Mouse (Mus musculus) limb, embryonic 14.5 days (tissue): ENCODE measurements around the gene Fam193b. TPM values are rescaled to one million over a fixed set of nuclear protein-coding genes. Genes with fewer than 3 reads are reported as not detected.

ENCODE experiments used
- ATAC-seq: fragments of 200-750 bp; cut with Nextera tagmentation; 2 replicates; pipeline ENCODE4 v1.8.0; 2017; ENCODE audit warnings: low read depth, moderate number of reproducible peaks, moderate TSS enrichment; ENCODE audit not compliant: low FRiP score
- DNase-seq: peaks from one replicate; pipeline ENCODE4 v3.0.0-alpha.2; 2015; ENCODE audit warnings: low spot score
- H3K27ac ChIP-seq: fragments of 300-500 bp; sonication (generic); replicated peaks from 2 replicates; pipeline ENCODE4 v1.5.1; 2014; ENCODE audit warnings: low read depth, mild to moderate bottlenecking, low read length, moderate library complexity, mixed read lengths
- H3K27me3 ChIP-seq: fragments of 300-500 bp; sonication (generic); 2 replicates; pipeline ENCODE4 v1.6.1; 2014; ENCODE audit warnings: low read length, mixed read lengths; ENCODE audit not compliant: control insufficient read depth, insufficient read depth
- H3K36me3 ChIP-seq: fragments of 300-500 bp; sonication (generic); 2 replicates; pipeline ENCODE4 v1.6.1; 2014; ENCODE audit warnings: mild to moderate bottlenecking, low read length, moderate library complexity, mixed read lengths; ENCODE audit not compliant: control insufficient read depth, insufficient read depth
- H3K4me1 ChIP-seq: fragments of 300-500 bp; sonication (generic); 2 replicates; pipeline ENCODE4 v1.6.1; 2014; ENCODE audit warnings: antibody characterized with exemption, low read length, mixed read lengths; ENCODE audit not compliant: control insufficient read depth, insufficient read depth
- H3K4me2 ChIP-seq: fragments of 300-500 bp; sonication (generic); replicated peaks from 2 replicates; pipeline ENCODE4 v1.6.1; 2014; ENCODE audit warnings: low read depth, mild to moderate bottlenecking, low read length, moderate library complexity; ENCODE audit not compliant: severe bottlenecking
- H3K4me3 ChIP-seq: fragments of 300-500 bp; sonication (generic); replicated peaks from 2 replicates; pipeline ENCODE4 v1.5.1; 2014; ENCODE audit warnings: low read length
- H3K9ac ChIP-seq: fragments of 300-500 bp; sonication (generic); 2 replicates; pipeline ENCODE4 v1.6.1; 2014; ENCODE audit warnings: mild to moderate bottlenecking, low read depth, low read length, moderate library complexity; ENCODE audit not compliant: severe bottlenecking
- H3K9me3 ChIP-seq: fragments of 300-500 bp; sonication (generic); 2 replicates; pipeline ENCODE4 v1.6.1; 2016; ENCODE audit warnings: low read length; ENCODE audit not compliant: control insufficient read depth
- POLR2A ChIP-seq: fragments of 200-500 bp; IDR thresholded peaks from 2 replicates; pipeline ENCODE4 v1.8.0; 2012; ENCODE audit warnings: inconsistent platforms, mild to moderate bottlenecking, moderate library complexity, borderline replicate concordance; ENCODE audit not compliant: insufficient read depth, insufficient read length; ENCODE audit errors: extremely low read depth
- WGBS: fragments of 180-500 bp; shearing (Covaris S2); extraction: QIAGEN DNeasy Blood & Tissue Kit; methylation state at CpG from one replicate; pipeline ENCODE4 v1.1.7; 2014; 5-methylcytosine and 5-hydroxymethylcytosine counted together
- polyA plus RNA-seq, 2 experiments: library from polyadenylated mRNA; depleted of rRNA in 1 of 2; stranded (reverse) in 1 of 2; unstranded in 1 of 2; fragments of >200 nt; fragmentation: Nextera tagmentation in 1 of 2; extraction: Ambion mirVana in 1 of 2; gene quantifications; 2 replicates each; pipeline versions ENCODE4 v1.2.1 to v1.2.3; 2012 to 2014

The Fam193b gene
- polyA plus RNA-seq, 2 experiments, result 35.9 to 140 TPM

DNA sequence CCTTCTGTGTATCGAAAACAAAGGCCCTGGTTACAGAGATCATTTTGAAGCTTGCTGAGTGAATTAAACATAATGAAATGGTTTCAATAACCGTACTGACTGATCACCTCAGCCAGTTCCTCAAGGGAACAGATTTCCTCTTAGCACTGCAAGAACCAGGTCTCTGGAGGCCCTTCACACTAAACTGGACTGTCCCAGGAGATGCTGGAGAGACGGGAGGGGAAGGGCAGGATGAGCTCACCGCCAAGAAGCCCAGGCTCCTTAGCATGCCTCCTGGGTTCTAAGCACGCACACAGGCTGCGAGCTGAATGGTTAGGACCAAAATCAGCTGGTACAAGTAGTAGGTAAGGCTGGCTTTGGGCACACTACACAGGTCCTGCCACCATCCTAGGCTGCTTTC, 3.9 kb downstream of the Fam193b start:
- no peak for ATAC-seq

GRCm38 (mm10) chr13:55563266-55563879, 7.5 kb downstream of the Fam193b start:
- Histone ChIP-seq H3K9ac (no peak overlapping the region), H3K27me3 (no peaks in the 10 kb centered on the region), H3K4me1 (no peaks in the 10 kb centered on the region), H3K4me3 (no peak overlapping the region), H3K9me3 (no peaks in the 10 kb centered on the region), H3K27ac (no peak overlapping the region), H3K4me2 (no peak overlapping the region), H3K36me3 (peaks cover 29% of the 10 kb centered on the region)
- TF ChIP-seq POLR2A, result no peak
- DNase-seq, result no peak
- no peak for ATAC-seq
- WGBS, result 64% methylated on average over 7 of the region's 7 CpGs

More for the DNA sequence above, 3.9 kb downstream of the Fam193b start:
- no peak overlapping the region for H3K4me2 ChIP-seq
- WGBS, result 92% methylated on average over 6 of the region's 6 CpGs
- TF ChIP-seq POLR2A, result no peak
- no peak for DNase-seq
- no peak overlapping the region for H3K9ac ChIP-seq
- H3K4me1 ChIP-seq, result peaks cover 12% of the 10 kb centered on the region
- no peak overlapping the region for H3K27ac ChIP-seq
- H3K9me3 ChIP-seq, result no peaks in the 10 kb centered on the region
- H3K27me3 ChIP-seq, result no peaks in the 10 kb centered on the region
- H3K36me3 ChIP-seq, result peaks cover 29% of the 10 kb centered on the region
- no peak overlapping the region for H3K4me3 ChIP-seq

DNA sequence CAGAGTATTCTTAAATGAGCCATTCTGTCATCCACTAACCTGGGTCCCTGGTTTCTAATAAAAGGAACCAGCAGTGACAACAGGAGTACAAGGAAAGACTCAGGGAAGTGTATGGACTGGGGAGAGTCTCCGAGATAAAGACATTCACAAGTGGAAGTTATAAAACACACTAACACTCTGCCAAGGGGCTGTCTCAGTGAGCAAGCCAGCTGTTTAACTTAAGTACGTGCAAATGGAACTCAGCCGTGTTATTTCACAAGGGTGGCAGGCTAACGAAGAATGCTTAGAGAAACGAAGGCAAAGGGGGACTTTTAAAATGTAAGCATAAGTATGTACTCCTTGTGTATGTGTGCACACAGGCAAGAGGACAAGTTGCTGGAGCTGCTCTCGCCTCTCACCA, 13.4 kb downstream of the Fam193b start:
- no peaks in the 10 kb centered on the region for H3K9me3 ChIP-seq
- H3K36me3 ChIP-seq, result peaks cover 49% of the 10 kb centered on the region
- no peak overlapping the region for H3K9ac ChIP-seq
- H3K4me2 ChIP-seq, result no peak overlapping the region
- no peak overlapping the region for H3K27ac ChIP-seq
- no peak for ATAC-seq
- DNase-seq, result no peak
- 71% methylated on average over 6 of the region's 6 CpGs for whole genome bisulfite sequencing
- no peak overlapping the region for H3K4me3 ChIP-seq
- H3K4me1 ChIP-seq, result no peaks in the 10 kb centered on the region
- TF ChIP-seq POLR2A, result no peak
- no peaks in the 10 kb centered on the region for H3K27me3 ChIP-seq

- no peak overlapping the region for H3K9ac ChIP-seq
- no peak overlapping the region for H3K4me2 ChIP-seq
- H3K27me3 ChIP-seq, result no peaks in the 10 kb centered on the region
- no peak overlapping the region for H3K27ac ChIP-seq
- H3K36me3 ChIP-seq, result peaks cover 60% of the 10 kb centered on the region
- no peak overlapping the region for H3K4me3 ChIP-seq
- TF ChIP-seq POLR2A, result no peak
- 94% methylated on average over 9 of the region's 9 CpGs for WGBS
- no peaks in the 10 kb centered on the region for H3K9me3 ChIP-seq
- DNase-seq (no peak), ATAC-seq (no peak)
- H3K4me1 ChIP-seq, result no peaks in the 10 kb centered on the region
These were observed 15.0 kb downstream of the Fam193b start for GRCm38 (mm10) chr13:55555921-55556320.

DNA sequence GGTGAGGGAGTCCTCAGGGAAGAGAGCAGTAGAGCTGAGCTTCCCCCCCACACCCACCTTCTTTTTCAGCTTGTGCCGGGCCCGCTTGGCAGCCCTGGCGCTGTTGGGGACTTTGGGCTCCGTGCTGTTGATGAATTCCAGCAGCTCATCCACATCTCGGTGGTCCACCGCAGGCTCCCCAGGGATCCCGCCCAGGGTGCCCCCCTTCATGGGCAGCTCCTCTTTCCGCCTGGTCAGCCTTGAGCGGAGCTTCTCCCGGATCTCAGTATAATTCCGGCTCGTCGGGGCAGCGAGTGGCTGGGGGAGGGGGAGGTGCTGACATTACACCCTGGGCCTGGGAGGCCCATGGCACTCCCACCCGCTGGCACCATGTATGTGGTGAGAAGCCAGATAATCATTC, 21.9 kb downstream of the Fam193b start:
- no peak overlapping the region for H3K4me2 ChIP-seq
- H3K36me3 ChIP-seq, result peaks cover 97% of the 10 kb centered on the region
- 93% methylated on average over 12 of the region's 15 CpGs for WGBS
- H3K27ac ChIP-seq, result no peak overlapping the region
- H3K27me3 ChIP-seq, result no peaks in the 10 kb centered on the region
- no peak for ATAC-seq
- no peak for TF ChIP-seq POLR2A
- DNase-seq, result no peak
- no peaks in the 10 kb centered on the region for H3K4me1 ChIP-seq
- no peaks in the 10 kb centered on the region for H3K9me3 ChIP-seq
- H3K4me3 ChIP-seq, result no peak overlapping the region
- no peak overlapping the region for H3K9ac ChIP-seq
